Mouse (Mus musculus): ENCODE data around the gene Gm20736. TPM values are rescaled to one million over a fixed set of nuclear protein-coding genes. Genes with fewer than 3 reads are reported as not detected.
"Not testable (repeated sequence)": the region's sequence is repeated elsewhere in the genome, so short reads cannot be mapped to it uniquely, and the experiment has no call there.

Gm20736 gene
- not detected in 2 replicates for polyA plus RNA-seq (2016; fragmentation: Nextera tagmentation; extraction: Ambion mirVana)

DNA sequence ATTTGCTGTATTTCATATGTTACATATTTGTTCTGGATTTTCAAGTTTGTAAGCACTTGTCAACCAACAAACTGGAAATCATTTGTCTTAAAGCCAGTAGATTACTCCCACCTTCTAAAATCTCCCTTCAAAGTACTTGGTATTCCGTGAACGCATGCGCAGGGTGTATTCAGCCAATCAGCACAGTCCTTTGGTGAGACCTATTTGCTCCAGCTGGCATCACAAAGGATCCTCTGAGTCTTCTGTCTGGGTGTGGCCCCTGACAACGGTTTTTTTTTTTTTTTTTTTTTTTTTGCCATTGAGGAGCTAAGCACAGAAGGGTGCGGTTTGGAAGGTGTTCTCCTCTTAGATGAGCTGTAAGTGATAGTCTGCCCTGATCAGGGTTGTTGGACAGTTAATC is at the start of gene Gm20736:
Gm20736 (plus strand) TSS at position 301 of the 400 bp plus-strand sequence.
- not testable (repeated sequence) for H3K4me1 ChIP-seq (replicated peaks); H3K9me3 ChIP-seq; H3K4me2 ChIP-seq; H3K27ac ChIP-seq; ATAC-seq (ENCODE audit: insufficient number of reproducible peaks, insufficient read depth, low FRiP score, low TSS enrichment, low read depth); H3K27me3 ChIP-seq; H3K4me3 ChIP-seq (replicated peaks); H3K36me3 ChIP-seq; H3K9ac ChIP-seq (replicated peaks)
- WGBS, result no CpG with 5 or more reads among the region's 5 CpGs

Other genes starting within 250 kb of the Gm20736 start
- not detected in 2 replicates for gene Gm20924, start 170.2 kb upstream of the Gm20736 start, polyA plus RNA-seq (2016; fragmentation: Nextera tagmentation; extraction: Ambion mirVana)

All from limb, embryonic 12.5 days (tissue).